Mouse (Mus musculus): ENCODE data around the gene Them7.
A peak's percentile ranks its signal among the peaks of the same experiment; 100 is the strongest.

The Them7 gene

GRCm38 (mm10) chr2:105235380-105236115, 11.4 kb downstream of the Them7 start:
- DNase-seq (ENCODE audit: low spot score in 2 of 2): no peak

- DNase-seq (ENCODE audit: low spot score in 2 of 2): no peak
Measured at GRCm38 (mm10) chr2:105237424-105237823, 13.3 kb downstream of the Them7 start.

DNA sequence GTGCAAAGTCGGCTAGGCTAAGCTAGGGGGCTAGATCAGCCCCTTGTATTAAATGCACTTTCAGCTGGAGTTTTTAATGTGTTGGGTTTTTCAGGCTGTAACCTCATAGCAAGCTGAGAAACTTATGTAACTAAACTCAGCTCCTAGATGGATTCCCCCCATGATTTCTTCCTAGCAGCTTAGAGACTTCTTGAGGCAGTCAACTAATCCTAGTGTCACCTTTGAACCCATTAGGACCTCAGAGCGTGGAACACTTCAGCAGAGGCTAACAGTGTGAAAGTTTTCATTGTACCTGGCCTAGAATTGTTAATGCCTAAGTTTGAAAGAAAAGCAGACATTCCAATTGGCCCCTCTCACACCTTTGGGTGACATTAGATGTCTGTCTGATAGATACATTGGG, 13.7 kb downstream of the Them7 start:
- DNase-seq (ENCODE audit: low spot score in 2 of 2): no peak

GRCm38 (mm10) chr2:105238775-105239174, 14.7 kb downstream of the Them7 start:
- DNase-seq (ENCODE audit: low spot score in 2 of 2): peak; percentile 48 to 54

DNA sequence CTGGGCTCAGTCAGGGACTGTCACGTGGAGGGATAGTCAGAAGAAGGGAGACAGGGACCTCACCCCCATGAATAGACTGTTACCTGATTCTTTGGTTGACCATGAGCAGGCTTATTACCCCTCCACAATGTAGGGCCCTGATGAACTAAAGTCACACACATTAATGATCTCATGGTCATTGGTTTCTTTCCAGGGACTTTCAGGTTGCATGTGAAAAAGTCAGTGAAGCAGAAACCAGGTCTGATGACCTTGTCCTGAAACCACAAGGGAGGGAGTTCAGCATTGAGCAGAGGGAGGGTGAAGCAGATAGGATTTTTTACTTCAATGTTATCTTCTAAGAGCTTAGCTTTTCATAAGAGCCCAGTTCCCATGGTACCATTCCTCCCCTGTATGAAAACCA, 16.5 kb downstream of the Them7 start:
- no peak for DNase-seq (ENCODE audit: low spot score in 2 of 2)

- DNase-seq (ENCODE audit: low spot score in 2 of 2): no peak
Measured at GRCm38 (mm10) chr2:105242940-105243339, 18.8 kb downstream of the Them7 start.

DNA sequence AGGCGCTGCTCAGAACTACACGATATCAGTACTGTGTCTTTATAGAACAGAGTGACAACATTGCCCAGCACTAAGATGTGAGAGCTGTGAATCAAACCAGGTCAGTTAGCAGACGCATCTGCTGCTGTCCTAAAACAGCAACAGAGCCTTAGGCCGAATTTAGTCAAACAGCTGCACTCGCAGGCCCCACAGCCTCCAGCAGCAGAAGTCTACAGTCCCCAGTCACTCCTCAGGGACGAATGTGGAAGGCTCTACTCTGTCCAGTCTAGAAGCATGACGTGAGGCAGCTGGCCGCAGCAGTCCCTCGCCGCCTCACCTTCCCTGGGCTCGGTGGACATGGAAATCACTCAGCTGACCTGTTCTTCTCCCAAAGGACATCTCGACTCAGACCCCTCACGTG, 20.6 kb downstream of the Them7 start:
- DNase-seq (ENCODE audit: low spot score in 2 of 2): no peak

DNA sequence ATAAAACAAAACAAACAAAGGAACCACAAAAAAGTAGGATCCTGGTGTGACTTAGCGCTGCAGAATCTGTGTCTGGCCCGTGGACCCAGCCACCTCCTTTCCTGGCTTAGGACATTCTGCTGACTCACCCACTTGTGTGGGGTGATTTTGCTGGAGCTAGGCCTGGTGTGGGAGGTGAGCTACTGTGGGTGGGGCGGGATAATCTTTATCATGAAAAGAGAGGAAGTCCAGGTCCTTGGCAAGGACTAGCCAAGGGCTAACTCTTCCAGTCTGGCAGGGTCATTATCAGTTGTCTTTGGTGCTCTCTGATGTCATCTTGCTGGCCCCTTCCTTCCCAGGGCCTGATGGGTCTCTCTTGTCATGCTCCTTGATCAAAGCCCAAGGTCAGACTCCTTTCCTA, 27.9 kb downstream of the Them7 start:
- no peak for DNase-seq (ENCODE audit: low spot score in 2 of 2)

DNA sequence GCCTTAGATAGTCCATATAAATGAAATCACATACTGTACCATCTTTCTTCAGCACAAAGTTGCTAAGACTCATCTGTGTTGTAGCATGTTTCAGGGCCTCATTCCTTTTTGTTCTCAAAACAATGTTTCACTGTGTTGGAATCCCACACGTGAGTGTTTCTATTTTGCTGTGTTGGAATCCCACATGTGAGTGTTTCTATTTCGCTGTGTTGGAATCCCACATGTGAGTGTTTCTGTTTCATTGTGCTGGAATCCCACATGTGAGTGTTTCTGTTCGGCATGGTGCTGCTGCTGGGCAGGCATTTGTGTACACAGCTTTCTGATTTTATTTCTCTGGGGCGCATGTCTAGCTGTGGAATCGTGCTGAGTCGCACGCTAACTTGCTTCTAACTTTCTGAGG, 28.7 kb downstream of the Them7 start:
- no peak for DNase-seq (ENCODE audit: low spot score in 2 of 2)

- no peak for DNase-seq (ENCODE audit: low spot score in 2 of 2)
Measured at GRCm38 (mm10) chr2:105255457-105255856, 31.3 kb downstream of the Them7 start.

DNA sequence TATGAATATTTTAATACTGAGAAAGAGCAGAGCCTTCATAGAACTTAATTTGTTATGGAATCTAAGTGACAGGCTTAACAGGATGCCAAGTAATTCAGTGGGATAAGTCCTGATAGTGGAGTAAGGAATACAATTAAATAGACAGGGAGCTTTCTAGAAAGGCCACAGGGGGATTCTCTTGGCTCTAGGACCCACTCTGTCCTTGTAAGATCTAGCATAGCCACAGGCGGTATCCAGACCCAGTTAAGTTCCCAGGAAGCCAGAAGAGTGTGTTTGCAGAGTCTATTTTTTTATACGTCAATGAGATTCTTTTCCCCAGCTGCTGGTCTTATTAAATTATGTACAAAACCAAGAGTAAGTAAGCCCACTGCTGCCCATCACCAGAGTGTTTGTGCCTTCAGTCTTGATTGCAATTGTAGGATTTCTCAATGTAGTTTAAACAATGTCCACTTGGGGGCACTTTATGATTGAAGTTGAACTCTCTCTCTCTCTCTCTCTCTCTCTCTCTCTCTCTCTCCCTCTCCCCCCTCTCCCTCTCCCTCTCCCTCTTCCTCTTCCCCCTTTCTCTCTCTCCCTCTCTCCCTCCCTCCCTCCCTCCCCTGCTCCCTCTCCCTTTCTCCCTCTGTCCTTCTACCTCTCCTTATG, 32.4 kb downstream of the Them7 start:
- DNase-seq (ENCODE audit: low spot score in 2 of 2): no peak

DNA sequence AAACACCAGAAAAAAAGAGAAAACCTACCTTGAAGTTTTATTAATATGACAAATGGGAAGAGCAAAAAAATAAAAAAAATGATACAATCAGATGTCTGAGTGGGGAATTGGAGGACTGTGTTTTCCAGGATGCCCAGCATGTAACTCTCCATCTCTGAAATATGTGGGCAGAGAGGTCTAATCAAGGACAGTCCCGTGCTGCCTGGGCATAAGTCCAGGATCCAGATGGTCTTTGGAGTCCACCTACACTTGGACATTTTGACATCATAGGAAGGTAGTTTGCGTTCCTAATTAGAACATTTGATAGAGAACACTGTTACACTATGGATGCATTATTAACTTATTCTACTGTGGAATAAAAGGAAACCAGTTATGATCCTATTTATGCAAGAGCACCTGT, 33.3 kb downstream of the Them7 start:
- no peak for DNase-seq (ENCODE audit: low spot score in 2 of 2)

DNA sequence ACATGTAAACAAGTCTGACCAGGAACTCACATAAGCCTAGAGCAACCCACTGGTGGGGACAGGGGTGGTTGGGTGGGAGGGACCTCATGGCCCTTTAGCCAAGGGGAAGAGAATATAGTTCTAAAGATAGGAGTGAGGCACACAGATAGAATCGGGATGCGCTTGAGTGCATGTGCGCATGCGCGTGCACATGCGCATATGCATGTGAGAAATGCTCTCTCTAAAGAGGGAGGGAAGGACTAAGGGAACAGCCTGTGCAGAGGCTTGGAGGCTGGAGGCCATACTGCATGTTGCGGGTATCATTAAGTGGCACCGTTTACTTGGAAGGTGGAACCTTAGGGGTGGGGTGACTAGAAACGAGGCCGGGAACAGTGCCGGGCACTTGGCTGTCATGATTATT, 37.2 kb downstream of the Them7 start:
- no peak for DNase-seq (ENCODE audit: low spot score in 2 of 2)

DNA sequence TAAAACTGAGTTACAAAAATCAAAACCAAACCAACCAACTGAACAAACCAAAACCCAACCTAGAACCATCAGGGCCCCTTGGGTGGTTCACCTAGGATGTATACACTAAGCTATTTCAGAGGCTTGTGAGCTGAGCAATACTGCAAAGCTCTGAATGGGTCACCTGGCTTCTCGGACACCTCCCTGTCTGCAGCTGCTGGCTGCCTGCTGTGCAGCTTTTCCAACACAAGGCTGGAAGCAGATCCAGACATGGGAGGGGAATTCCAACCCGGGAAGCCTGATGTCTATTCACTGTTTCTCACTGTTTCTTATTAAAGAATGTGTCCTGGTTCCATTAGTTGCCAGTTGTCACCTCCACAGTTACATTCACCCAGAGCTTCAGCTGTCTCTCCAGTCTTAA, 39.1 kb downstream of the Them7 start:
- no peak for DNase-seq (ENCODE audit: low spot score in 2 of 2)

DNA sequence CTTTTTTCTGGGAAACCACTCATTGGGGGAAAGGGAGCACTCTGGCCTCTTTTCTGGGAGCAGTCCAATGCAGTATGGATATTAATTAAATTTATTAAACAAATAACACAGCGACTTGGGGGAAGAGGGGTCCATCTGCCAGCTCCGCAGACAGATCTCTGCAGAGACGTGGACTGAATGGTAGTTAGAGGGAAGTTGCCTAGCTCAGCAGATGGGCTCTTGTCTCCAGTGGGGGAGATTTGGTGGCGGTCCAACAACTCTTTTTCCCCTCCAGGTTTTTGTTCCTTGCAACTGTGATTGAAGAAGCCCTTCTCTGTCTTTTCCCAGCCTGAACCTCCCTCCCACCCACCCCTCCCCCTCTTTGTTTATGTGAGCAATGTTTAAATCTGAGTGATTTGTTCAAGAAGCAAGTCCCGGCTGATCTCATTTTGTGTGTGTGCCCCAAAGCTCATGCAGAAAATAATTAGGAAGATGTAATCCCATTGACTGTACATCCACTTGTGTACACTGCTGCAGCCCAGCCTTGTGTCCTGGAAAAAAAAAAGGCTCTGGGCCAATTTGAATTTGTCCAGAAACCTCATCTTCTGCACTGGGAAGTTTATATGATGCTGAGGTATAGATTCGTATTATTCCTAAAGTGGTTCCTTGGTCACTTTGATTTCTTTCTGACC, 58.4 kb downstream of the Them7 start:
- DNase-seq (ENCODE audit: low spot score in 2 of 2): peak in 1 of 2 experiments; percentile 10

- no peak for DNase-seq (ENCODE audit: low spot score in 2 of 2)
Measured at GRCm38 (mm10) chr2:105283811-105284210, 59.7 kb downstream of the Them7 start.

GRCm38 (mm10) chr2:105284855-105285254, 60.7 kb downstream of the Them7 start:
- no peak for DNase-seq (ENCODE audit: low spot score in 2 of 2)

- no peak for DNase-seq (ENCODE audit: low spot score in 2 of 2)
Measured at GRCm38 (mm10) chr2:105295823-105296222, 71.7 kb downstream of the Them7 start.

GRCm38 (mm10) chr2:105298888-105299287, 74.8 kb downstream of the Them7 start:
- no peak for DNase-seq (ENCODE audit: low spot score in 2 of 2)

DNA sequence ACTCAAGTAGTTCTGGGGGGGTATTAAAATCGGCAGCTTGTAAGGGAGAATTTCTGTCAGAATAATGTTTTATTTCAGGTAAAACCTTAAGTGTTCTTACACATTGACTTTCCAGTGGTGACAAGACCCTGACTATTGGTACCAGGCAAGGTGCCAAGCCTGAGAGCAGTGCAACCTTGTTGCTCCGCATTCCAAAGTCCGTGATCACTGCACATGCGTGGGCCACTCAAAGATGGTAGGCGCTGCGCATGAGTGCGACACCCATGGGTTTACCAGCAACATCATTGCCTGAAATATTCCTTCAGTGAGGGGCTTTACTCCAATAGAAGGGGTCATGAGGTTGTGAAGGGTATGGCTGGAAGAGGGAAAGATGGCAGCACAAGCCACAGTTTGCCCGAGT, 77.0 kb downstream of the Them7 start:
- DNase-seq (ENCODE audit: low spot score in 2 of 2): no peak

- no peak for DNase-seq (ENCODE audit: low spot score in 2 of 2)
Measured at GRCm38 (mm10) chr2:105301531-105301930, 77.4 kb downstream of the Them7 start.

GRCm38 (mm10) chr2:105303962-105304514, 79.9 kb downstream of the Them7 start:
- no peak for DNase-seq (ENCODE audit: low spot score in 2 of 2)

GRCm38 (mm10) chr2:105305876-105306275, 81.8 kb downstream of the Them7 start:
- no peak for DNase-seq (ENCODE audit: low spot score in 2 of 2)

Measured in right cerebral cortex, adult 2 months (tissue).